Mouse (Mus musculus) forebrain, postnatal 0 days (tissue): ENCODE data around the gene 1700034J05Rik. TPM values are rescaled to one million over a fixed set of nuclear protein-coding genes. Genes with fewer than 3 reads are reported as not detected.
A peak's percentile ranks its signal among the peaks of the same experiment; 100 is the strongest.

Experiments
- ATAC-seq: fragments of 200-750 bp; cut with Nextera tagmentation; 2 replicates; pipeline ENCODE4 v1.8.0; 2017; ENCODE audit warnings: mild to moderate bottlenecking, moderate library complexity
- DNase-seq: peaks from one replicate; pipeline ENCODE4 v3.0.0-alpha.2; 2015
- H3K27ac ChIP-seq: fragments of 300-500 bp; sonication (generic); 2 replicates; pipeline ENCODE4 v1.5.1; 2014; ENCODE audit warnings: low read depth, mild to moderate bottlenecking, antibody characterized with exemption, low read length, moderate library complexity, mixed read lengths
- H3K27me3 ChIP-seq: fragments of 300-500 bp; sonication (generic); 2 replicates; pipeline ENCODE4 v1.6.1; 2014; ENCODE audit warnings: mild to moderate bottlenecking, low read length, mixed read lengths; ENCODE audit not compliant: insufficient read depth
- H3K36me3 ChIP-seq: fragments of 300-500 bp; sonication (generic); 2 replicates; pipeline ENCODE4 v1.6.1; 2014; ENCODE audit warnings: mild to moderate bottlenecking, moderate library complexity; ENCODE audit not compliant: insufficient read depth
- H3K4me1 ChIP-seq: fragments of 300-500 bp; sonication (generic); 2 replicates; pipeline ENCODE4 v1.6.1; 2014; ENCODE audit warnings: antibody characterized with exemption; ENCODE audit not compliant: insufficient read depth
- H3K4me2 ChIP-seq: fragments of 300-500 bp; sonication (generic); 2 replicates; pipeline ENCODE4 v1.6.1; 2014; ENCODE audit warnings: low read depth, mild to moderate bottlenecking, moderate library complexity
- H3K4me3 ChIP-seq: fragments of 300-500 bp; sonication (generic); 2 replicates; pipeline ENCODE4 v1.5.1; 2014; ENCODE audit warnings: low read depth, low read length, mixed read lengths
- H3K9ac ChIP-seq: fragments of 300-500 bp; sonication (generic); 2 replicates; pipeline ENCODE4 v1.6.1; 2014; ENCODE audit warnings: mild to moderate bottlenecking
- H3K9me3 ChIP-seq: fragments of 300-500 bp; sonication (generic); 2 replicates; pipeline ENCODE4 v1.6.1; 2016; ENCODE audit warnings: low read length
- CTCF ChIP-seq: sonication (generic); IDR thresholded peaks from 2 replicates; pipeline ENCODE4 v1.5.1; 2016; ENCODE audit warnings: antibody characterized with exemption, control low read depth, low read depth
- WGBS: fragments of 180-500 bp; shearing (Covaris S2); extraction: QIAGEN DNeasy Blood & Tissue Kit; methylation state at CpG from one replicate; pipeline ENCODE4 v1.1.7; 2014; 5-methylcytosine and 5-hydroxymethylcytosine counted together
- polyA plus RNA-seq: library from polyadenylated mRNA; unstranded; fragments of >200 nt; fragmentation: Nextera tagmentation; extraction: Ambion mirVana; gene quantifications from 2 replicates; pipeline ENCODE4 v1.2.1, GENCODE M21; 2015
- total RNA-seq: library from RNA; depleted of rRNA; stranded (reverse); fragments of >200 nt; gene quantifications from 2 replicates; pipeline ENCODE4 v1.2.3, GENCODE M21; 2014

Gene 1700034J05Rik
- total and polyA plus RNA-seq, 2 experiments from 2014 or later = not detected

- no peaks in the 10 kb centered on the region for H3K9me3 ChIP-seq
- no peak overlapping the region for H3K4me2 ChIP-seq
- no peaks in the 10 kb centered on the region for H3K4me1 ChIP-seq
- H3K4me3 ChIP-seq = no peak overlapping the region
- H3K36me3 ChIP-seq = no peaks in the 10 kb centered on the region
- H3K27me3 ChIP-seq = no peaks in the 10 kb centered on the region
- H3K27ac ChIP-seq = no peak overlapping the region
- ATAC-seq = no peak
- no peak for DNase-seq
- WGBS = 69% methylated on average over 6 of the region's 6 CpGs
- no peak for TF ChIP-seq CTCF
- no peak overlapping the region for H3K9ac ChIP-seq
Observed at GRCm38 (mm10) chr6:146946327-146947029, 7.7 kb downstream of the 1700034J05Rik start.

- no peak overlapping the region for H3K27ac ChIP-seq
- no peak for TF ChIP-seq CTCF
- H3K9me3 ChIP-seq = no peaks in the 10 kb centered on the region
- no peak overlapping the region for H3K9ac ChIP-seq
- H3K4me1 ChIP-seq = no peaks in the 10 kb centered on the region
- DNase-seq (no peak), ATAC-seq (no peak)
- H3K36me3 ChIP-seq = no peaks in the 10 kb centered on the region
- H3K4me2 ChIP-seq = no peak overlapping the region
- no peaks in the 10 kb centered on the region for H3K27me3 ChIP-seq
- 55% methylated on average over 4 of the region's 4 CpGs for WGBS
- no peak overlapping the region for H3K4me3 ChIP-seq
Observed at GRCm38 (mm10) chr6:146944830-146945229, 9.4 kb downstream of the 1700034J05Rik start.

GRCm38 (mm10) chr6:146944009-146944408 is 10.2 kb downstream of the 1700034J05Rik start:
- TF ChIP-seq CTCF = no peak
- no peak overlapping the region for H3K4me3 ChIP-seq
- DNase-seq (no peak), ATAC-seq (no peak)
- H3K4me1 ChIP-seq = no peaks in the 10 kb centered on the region
- no peak overlapping the region for H3K9ac ChIP-seq
- H3K27ac ChIP-seq = no peak overlapping the region
- H3K4me2 ChIP-seq = no peak overlapping the region
- no peaks in the 10 kb centered on the region for H3K36me3 ChIP-seq
- no peaks in the 10 kb centered on the region for H3K27me3 ChIP-seq
- no peaks in the 10 kb centered on the region for H3K9me3 ChIP-seq

- no peaks in the 10 kb centered on the region for H3K9me3 ChIP-seq
- DNase-seq (no peak), ATAC-seq (no peak)
- no peak overlapping the region for H3K4me3 ChIP-seq
- H3K27me3 ChIP-seq = no peaks in the 10 kb centered on the region
- H3K4me2 ChIP-seq = no peak overlapping the region
- no peak for TF ChIP-seq CTCF
- H3K4me1 ChIP-seq = no peaks in the 10 kb centered on the region
- no peaks in the 10 kb centered on the region for H3K36me3 ChIP-seq
- no peak overlapping the region for H3K9ac ChIP-seq
- 89% methylated on average over 7 of the region's 7 CpGs for WGBS
- no peak overlapping the region for H3K27ac ChIP-seq
Observed at GRCm38 (mm10) chr6:146941505-146942275, 12.5 kb downstream of the 1700034J05Rik start.

- H3K36me3 ChIP-seq = no peaks in the 10 kb centered on the region
- no peak overlapping the region for H3K9ac ChIP-seq
- DNase-seq = no peak
- no peak overlapping the region for H3K4me2 ChIP-seq
- no peak overlapping the region for H3K4me3 ChIP-seq
- no peaks in the 10 kb centered on the region for H3K4me1 ChIP-seq
- no peak for TF ChIP-seq CTCF
- no peaks in the 10 kb centered on the region for H3K27me3 ChIP-seq
- H3K27ac ChIP-seq = no peak overlapping the region
- ATAC-seq = no peak
- H3K9me3 ChIP-seq = no peaks in the 10 kb centered on the region
- 89% methylated on average over 8 of the region's 8 CpGs for WGBS
Observed at GRCm38 (mm10) chr6:146939026-146939425, 15.2 kb downstream of the 1700034J05Rik start.

- DNase-seq = no peak
- no peak for TF ChIP-seq CTCF
Observed at GRCm38 (mm10) chr6:146935957-146936356, 18.3 kb downstream of the 1700034J05Rik start.

GRCm38 (mm10) chr6:146933123-146933522 is 21.1 kb downstream of the 1700034J05Rik start:
- no peak for TF ChIP-seq CTCF
- no peak for DNase-seq
- WGBS = 80% methylated on average over 6 of the region's 6 CpGs
- Histone ChIP-seq H3K27me3 (no peaks in the 10 kb centered on the region), H3K4me1 (no peaks in the 10 kb centered on the region), H3K4me2 (no peak overlapping the region), H3K9ac (no peak overlapping the region), H3K9me3 (no peaks in the 10 kb centered on the region), H3K27ac (no peak overlapping the region), H3K4me3 (no peak overlapping the region), H3K36me3 (no peaks in the 10 kb centered on the region)
- ATAC-seq = no peak

More at GRCm38 (mm10) chr6:146935957-146936356, 18.3 kb downstream of the 1700034J05Rik start:
- WGBS = 79% methylated on average over 6 of the region's 6 CpGs
- Histone ChIP-seq H3K9ac (no peak overlapping the region), H3K9me3 (no peaks in the 10 kb centered on the region), H3K27me3 (no peaks in the 10 kb centered on the region), H3K4me1 (no peaks in the 10 kb centered on the region), H3K4me3 (no peak overlapping the region), H3K27ac (no peak overlapping the region), H3K36me3 (no peaks in the 10 kb centered on the region), H3K4me2 (no peak overlapping the region)
- peak; percentile 47; the same call in 1 of the 2 replicates for ATAC-seq
